23 mouse cellular contexts compared by ENCODE assay signal in the genomic region with DNA sequence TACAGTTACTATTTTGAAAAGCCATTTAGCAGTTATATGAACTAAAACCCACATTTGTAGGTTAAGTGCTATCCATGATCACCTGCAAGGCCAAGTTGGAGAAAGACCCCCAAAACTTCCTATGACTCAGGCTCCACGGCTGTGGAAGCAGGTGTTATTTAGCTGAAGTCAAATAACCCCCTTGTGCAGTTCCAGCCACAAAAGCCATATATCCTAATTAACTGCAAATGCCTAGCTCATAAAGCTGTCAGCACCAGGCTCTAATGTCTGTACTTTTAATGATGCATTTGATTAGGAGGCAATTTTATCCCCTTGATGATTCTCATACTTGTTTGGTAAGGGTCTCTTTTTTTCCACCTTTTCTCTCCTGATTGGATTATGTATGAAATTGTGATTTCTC.
DNase-seq lines count a peak whose midpoint lies in the region; ATAC-seq lines count a peak whose summit lies in the region.
"Had no signal": no experiment of that assay in that cellular context is flagged by ENCODE, and none has a peak within 500 bp of the region (broad histone marks: within the 10 kb centered on the region; RNA-seq: fewer than 3 reads in every experiment).

No protein-coding gene starts in this region.

- 17% methylated on average over 1 of the region's 1 CpGs for WGBS in kidney, embryonic 14.5 days
- WGBS in kidney, embryonic 16.5 days: 12% methylated on average over 1 of the region's 1 CpGs
- WGBS in neural tube, embryonic 13.5 days: 13% methylated on average over 1 of the region's 1 CpGs
- WGBS in neural tube, embryonic 15.5 days: 18% methylated on average over 1 of the region's 1 CpGs
- 3% methylated on average over 1 of the region's 1 CpGs for WGBS in limb, embryonic 10.5 days

- H3K27ac ChIP-seq in kidney, embryonic 14.5 days (ENCODE audit: low read depth, low read length): no peak overlapping the region
- no peak overlapping the region for H3K27ac ChIP-seq in kidney, embryonic 16.5 days (ENCODE audit: low read length)
- no peak overlapping the region for H3K27ac ChIP-seq in neural tube, embryonic 13.5 days (replicated peaks)
- H3K27ac ChIP-seq in neural tube, embryonic 15.5 days (replicated peaks): no peak overlapping the region
- no peak overlapping the region for H3K27ac ChIP-seq in limb, embryonic 10.5 days
- H3K27ac ChIP-seq: embryonic facial prominence, embryonic 12.5 days; forebrain, embryonic 15.5 days; heart, adult 2 months; heart, embryonic 15.5 days; hindbrain, embryonic 10.5 days; hindbrain, embryonic 15.5 days had no signal

- peak; percentile 71; the same call in 1 of the 2 replicates for ATAC-seq in kidney, embryonic 14.5 days (ENCODE audit: low FRiP score, low TSS enrichment)
- ATAC-seq in kidney, embryonic 16.5 days (ENCODE audit: low FRiP score, low TSS enrichment): no peak
- peak; percentile 84; the same call in 1 of the 2 replicates for ATAC-seq in neural tube, embryonic 13.5 days (ENCODE audit: low read depth)
- no peak for ATAC-seq in neural tube, embryonic 15.5 days (ENCODE audit: low FRiP score)
- ATAC-seq: activated CD4-positive, CD25-positive, alpha-beta regulatory T cell, adult 4 months; forebrain, embryonic 15.5 days; inflammation-experienced regulatory T-cells, adult 6 months; Patski had no signal

- H3K4me3 ChIP-seq in kidney, embryonic 14.5 days (ENCODE audit: low read length): no peak overlapping the region
- H3K4me3 ChIP-seq in kidney, embryonic 16.5 days (ENCODE audit: low read length): no peak overlapping the region
- H3K4me3 ChIP-seq in neural tube, embryonic 13.5 days: no peak overlapping the region
- H3K4me3 ChIP-seq in neural tube, embryonic 15.5 days (replicated peaks): no peak overlapping the region
- H3K4me3 ChIP-seq in limb, embryonic 10.5 days: no peak overlapping the region
- H3K4me3 ChIP-seq: embryonic facial prominence, embryonic 12.5 days; forebrain, embryonic 15.5 days; heart, adult 2 months; heart, embryonic 15.5 days; hindbrain, embryonic 10.5 days; hindbrain, embryonic 15.5 days had no signal

- H3K27me3 ChIP-seq in kidney, embryonic 14.5 days (ENCODE audit: control insufficient read depth, insufficient read depth, low read length): peaks cover 19% of the 10 kb centered on the region
- no peaks in the 10 kb centered on the region for H3K27me3 ChIP-seq in kidney, embryonic 16.5 days (ENCODE audit: insufficient read depth, low read length)
- H3K27me3 ChIP-seq in neural tube, embryonic 13.5 days: peaks cover 41% of the 10 kb centered on the region
- no peaks in the 10 kb centered on the region for H3K27me3 ChIP-seq in neural tube, embryonic 15.5 days (replicated peaks)
- H3K27me3 ChIP-seq in limb, embryonic 10.5 days (ENCODE audit: low read depth, poor library complexity, severe bottlenecking): peaks cover 94% of the 10 kb centered on the region
- H3K27me3 ChIP-seq: CH12.LX; embryonic facial prominence, embryonic 12.5 days; forebrain, embryonic 15.5 days; heart, embryonic 15.5 days; hindbrain, embryonic 15.5 days; Patski had no signal

- 0 out of 2 replicates have a peak, but pooled peaks cover 4% of the 10 kb centered on the region for H3K4me1 ChIP-seq in kidney, embryonic 14.5 days (ENCODE audit: control insufficient read depth, insufficient read depth, low read length)
- no peaks in the 10 kb centered on the region for H3K4me1 ChIP-seq in kidney, embryonic 16.5 days (ENCODE audit: insufficient read depth, low read length)
- no peaks in the 10 kb centered on the region for H3K4me1 ChIP-seq in neural tube, embryonic 13.5 days (replicated peaks)
- no peaks in the 10 kb centered on the region for H3K4me1 ChIP-seq in neural tube, embryonic 15.5 days
- peaks cover 3% of the 10 kb centered on the region for H3K4me1 ChIP-seq in limb, embryonic 10.5 days
- H3K4me1 ChIP-seq: embryonic facial prominence, embryonic 12.5 days; forebrain, embryonic 15.5 days; heart, embryonic 15.5 days; hindbrain, embryonic 10.5 days; hindbrain, embryonic 15.5 days had no signal

- no peaks in the 10 kb centered on the region for H3K36me3 ChIP-seq in kidney, embryonic 14.5 days (ENCODE audit: control insufficient read depth, insufficient read depth, low read length)
- H3K36me3 ChIP-seq in kidney, embryonic 16.5 days (ENCODE audit: insufficient read depth, low read length): no peaks in the 10 kb centered on the region
- no peaks in the 10 kb centered on the region for H3K36me3 ChIP-seq in neural tube, embryonic 13.5 days
- no peaks in the 10 kb centered on the region for H3K36me3 ChIP-seq in neural tube, embryonic 15.5 days
- H3K36me3 ChIP-seq in limb, embryonic 10.5 days: no peaks in the 10 kb centered on the region
- H3K36me3 ChIP-seq: embryonic facial prominence, embryonic 12.5 days; forebrain, embryonic 15.5 days; heart, embryonic 15.5 days; hindbrain, embryonic 10.5 days; hindbrain, embryonic 15.5 days had no signal

- no peak overlapping the region for H3K9ac ChIP-seq in kidney, embryonic 14.5 days (ENCODE audit: low read depth, low read length)
- H3K9ac ChIP-seq in kidney, embryonic 16.5 days (replicated peaks; ENCODE audit: low read length): no peak overlapping the region
- H3K9ac ChIP-seq in neural tube, embryonic 13.5 days: no peak overlapping the region
- H3K9ac ChIP-seq in neural tube, embryonic 15.5 days (replicated peaks): no peak overlapping the region
- H3K9ac ChIP-seq: embryonic facial prominence, embryonic 12.5 days; forebrain, embryonic 15.5 days; heart, embryonic 15.5 days; hindbrain, embryonic 15.5 days had no signal

- no peak overlapping the region for H3K4me2 ChIP-seq in kidney, embryonic 14.5 days (replicated peaks; ENCODE audit: low read depth, low read length)
- no peak overlapping the region for H3K4me2 ChIP-seq in kidney, embryonic 16.5 days (replicated peaks; ENCODE audit: low read depth, low read length)
- H3K4me2 ChIP-seq in neural tube, embryonic 13.5 days: no peak overlapping the region
- no peak overlapping the region for H3K4me2 ChIP-seq in neural tube, embryonic 15.5 days
- H3K4me2 ChIP-seq: embryonic facial prominence, embryonic 12.5 days; forebrain, embryonic 15.5 days; heart, embryonic 11.5 days; heart, embryonic 15.5 days; hindbrain, embryonic 15.5 days had no signal

- DNase-seq in limb, embryonic 10.5 days (ENCODE audit: low spot score): peak; percentile 52
- DNase-seq in adrenal gland, postnatal 4 days (ENCODE audit: low spot score in 2 of 2): no peak
- DNase-seq in cerebellum, postnatal 14 days: no peak
- DNase-seq: adrenal gland, postnatal 14 days; cerebellum, adult 2 months; cerebellum, postnatal 10 days; gastrocnemius, postnatal 14 days; heart, adult 2 months; heart, postnatal 14 days had no signal

- no peaks in the 10 kb centered on the region for H3K9me3 ChIP-seq in kidney, embryonic 14.5 days (ENCODE audit: control insufficient read depth, low read length)
- H3K9me3 ChIP-seq in kidney, embryonic 16.5 days (ENCODE audit: low read length): no peaks in the 10 kb centered on the region
- H3K9me3 ChIP-seq in neural tube, embryonic 13.5 days: no peaks in the 10 kb centered on the region
- H3K9me3 ChIP-seq in neural tube, embryonic 15.5 days (replicated peaks): no peaks in the 10 kb centered on the region
- H3K9me3 ChIP-seq in limb, embryonic 10.5 days (replicated peaks): no peaks in the 10 kb centered on the region
- H3K9me3 ChIP-seq: embryonic facial prominence, embryonic 12.5 days; forebrain, embryonic 15.5 days; heart, embryonic 15.5 days; hindbrain, embryonic 10.5 days; hindbrain, embryonic 15.5 days had no signal

Comparison
In these comparisons a context has a peak if more than half of its experiments do, and no peak if none do; other contexts are left out.
1. ATAC-seq: peak in kidney, embryonic 14.5 days (single experiment) and neural tube, embryonic 13.5 days (single experiment); none in kidney, embryonic 16.5 days (single experiment) and neural tube, embryonic 15.5 days (single experiment).